8 mouse cellular contexts compared by ENCODE assay signal in the genomic region with DNA sequence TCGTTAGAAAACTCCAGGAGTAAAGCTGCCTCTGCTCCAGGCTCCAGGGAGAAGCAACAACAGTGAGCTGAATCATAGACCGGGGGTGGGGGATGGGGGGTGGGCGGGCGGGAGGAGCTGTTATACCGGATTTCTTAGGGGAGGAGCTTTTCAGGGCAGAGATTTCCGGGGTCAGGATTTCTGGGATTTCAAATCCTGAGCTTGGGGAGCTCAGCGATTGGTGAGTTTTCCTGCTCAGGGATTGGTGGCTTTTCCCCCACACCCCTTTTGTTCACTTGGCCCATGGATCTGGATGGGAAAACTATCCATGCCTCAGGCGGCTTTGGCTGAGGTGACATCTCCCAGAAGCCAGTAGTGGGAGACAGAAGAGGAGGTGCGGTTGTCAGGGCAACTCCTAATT. TPM values are rescaled to one million over a fixed set of nuclear protein-coding genes. Genes with fewer than 3 reads are reported as not detected.
DNase-seq lines count a peak whose midpoint lies in the region; ATAC-seq lines count a peak whose summit lies in the region.

No protein-coding gene starts in this region.

- intact Hi-C loops in heart, postnatal 10 days (cut with DNase I), result loop anchor here (5.0 kb wide), 1 partner anchor 272 kb away; the partner anchor contains the start of gene Thbd

- 2% methylated on average over 9 of the region's 9 CpGs for WGBS in forebrain, embryonic 12.5 days
- WGBS in liver, embryonic 13.5 days (ENCODE audit: insufficient replicate concordance), result 31% methylated on average over 9 of the region's 9 CpGs
- 4% methylated on average over 9 of the region's 9 CpGs for WGBS in neural tube, embryonic 14.5 days

- peak; percentile 47 for ATAC-seq in forebrain, embryonic 12.5 days (ENCODE audit: low FRiP score)
- ATAC-seq in liver, embryonic 13.5 days (ENCODE audit: low read depth), result no peak
- 0 out of 2 replicates have a peak, but pooled peaks have one; percentile 1 for ATAC-seq in neural tube, embryonic 14.5 days (ENCODE audit: low read depth)

- H3K4me1 ChIP-seq in forebrain, embryonic 12.5 days, result peaks cover 50% of the 10 kb centered on the region
- H3K4me1 ChIP-seq in liver, embryonic 13.5 days (replicated peaks), result peaks cover 75% of the 10 kb centered on the region
- peaks cover 19% of the 10 kb centered on the region for H3K4me1 ChIP-seq in neural tube, embryonic 14.5 days (ENCODE audit: control insufficient read depth, insufficient read depth, low read length)

- peak overlapping the region; percentile 15; the same call in 1 of the 2 replicates for H3K4me3 ChIP-seq in forebrain, embryonic 12.5 days (replicated peaks)
- peak overlapping the region; percentile 77; the same call in 1 of the 2 replicates for H3K4me3 ChIP-seq in liver, embryonic 13.5 days (replicated peaks)
- peak overlapping the region; percentile 9; the same call in 1 of the 2 replicates for H3K4me3 ChIP-seq in neural tube, embryonic 14.5 days (ENCODE audit: low read depth, low read length)

- no peaks in the 10 kb centered on the region for H3K9me3 ChIP-seq in forebrain, embryonic 12.5 days
- H3K9me3 ChIP-seq in liver, embryonic 13.5 days (replicated peaks), result no peaks in the 10 kb centered on the region
- H3K9me3 ChIP-seq in neural tube, embryonic 14.5 days (ENCODE audit: control insufficient read depth, low read length), result no peaks in the 10 kb centered on the region

- no peaks in the 10 kb centered on the region for H3K27me3 ChIP-seq in forebrain, embryonic 12.5 days
- no peaks in the 10 kb centered on the region for H3K27me3 ChIP-seq in liver, embryonic 13.5 days
- no peaks in the 10 kb centered on the region for H3K27me3 ChIP-seq in neural tube, embryonic 14.5 days (ENCODE audit: control insufficient read depth, insufficient read depth, low read length)

- peak overlapping the region; percentile 67 for H3K4me2 ChIP-seq in forebrain, embryonic 12.5 days
- peak overlapping the region; percentile 88 for H3K4me2 ChIP-seq in liver, embryonic 13.5 days
- H3K4me2 ChIP-seq in neural tube, embryonic 14.5 days (ENCODE audit: low read depth, low read length), result peak overlapping the region; percentile 95

- H3K36me3 ChIP-seq in forebrain, embryonic 12.5 days (replicated peaks), result peaks cover 37% of the 10 kb centered on the region
- H3K36me3 ChIP-seq in liver, embryonic 13.5 days, result peaks cover 44% of the 10 kb centered on the region
- peaks cover 11% of the 10 kb centered on the region for H3K36me3 ChIP-seq in neural tube, embryonic 14.5 days (ENCODE audit: control insufficient read depth, insufficient read depth, low read length)

- peak; percentile 45 to 48 for DNase-seq in cerebellum, postnatal 10 days
- DNase-seq in cerebellum, adult 11 months, result no peak
- DNase-seq in heart, postnatal 10 days, result peak; percentile 67 to 69
- peak; percentile 57 to 74 for DNase-seq in kidney, postnatal 4 days
- DNase-seq in liver, embryonic 13.5 days, result no peak
- no peak for DNase-seq in spleen, postnatal 36 days (ENCODE audit: low spot score in 2 of 2)

- H3K27ac ChIP-seq in forebrain, embryonic 12.5 days, result peak overlapping the region; percentile 93
- peak overlapping the region; percentile 87 for H3K27ac ChIP-seq in liver, embryonic 13.5 days
- H3K27ac ChIP-seq in neural tube, embryonic 14.5 days (ENCODE audit: low read depth, low read length), result peak overlapping the region; percentile 60

- H3K9ac ChIP-seq in forebrain, embryonic 12.5 days, result peak overlapping the region; percentile 40; the same call in 1 of the 2 replicates
- H3K9ac ChIP-seq in liver, embryonic 13.5 days, result peak overlapping the region; percentile 82; the same call in 1 of the 2 replicates
- 0 out of 2 replicates have a peak overlapping the region, but pooled peaks have one; percentile 25 for H3K9ac ChIP-seq in neural tube, embryonic 14.5 days (replicated peaks; ENCODE audit: low read depth, low read length)

RNA-seq across cellular contexts. Expression of gene Gzf1, which starts 1.5 kb away (rescaled TPM):
- polyA plus RNA-seq in forebrain, embryonic 12.5 days (2016; fragmentation: Nextera tagmentation; extraction: Ambion mirVana), result 22.8 and 25.7 TPM in 2 replicates
- total RNA-seq in heart, postnatal 10 days (2021), result 10 to 100 TPM; 21.5 to 22.2 TPM
- polyA plus RNA-seq in liver, embryonic 13.5 days (2015; fragmentation: Nextera tagmentation; extraction: Ambion mirVana), result 7.3 and 9.2 TPM in 2 replicates
- polyA plus RNA-seq in neural tube, embryonic 14.5 days (2014; fragmentation: Nextera tagmentation; extraction: Ambion mirVana), result 16.7 and 17.1 TPM in 2 replicates

RNA-seq across cellular contexts. Expression of gene Nxt1, which starts 6.9 kb away (rescaled TPM):
- 109 and 114 TPM in 2 replicates for polyA plus RNA-seq in forebrain, embryonic 12.5 days (2016; fragmentation: Nextera tagmentation; extraction: Ambion mirVana)
- total RNA-seq in heart, postnatal 10 days (2021), result 10 to 100 TPM in 1 of 2 experiments, 1 to 10 TPM in 1; 9.4 to 14.2 TPM
- polyA plus RNA-seq in liver, embryonic 13.5 days (2015; fragmentation: Nextera tagmentation; extraction: Ambion mirVana), result 64.2 and 70.5 TPM in 2 replicates
- 41.1 and 43.3 TPM in 2 replicates for polyA plus RNA-seq in neural tube, embryonic 14.5 days (2014; fragmentation: Nextera tagmentation; extraction: Ambion mirVana)

RNA-seq across cellular contexts. Expression of gene Napb, which starts 52.9 kb away (rescaled TPM):
- polyA plus RNA-seq in forebrain, embryonic 12.5 days (2016; fragmentation: Nextera tagmentation; extraction: Ambion mirVana), result 18.6 and 19.7 TPM in 2 replicates
- 1 to 10 TPM; 2.1 to 2.5 TPM for total RNA-seq in heart, postnatal 10 days (2021)
- polyA plus RNA-seq in liver, embryonic 13.5 days (2015; fragmentation: Nextera tagmentation; extraction: Ambion mirVana), result 0.36 and 0.39 TPM in 2 replicates
- 99.4 and 105 TPM in 2 replicates for polyA plus RNA-seq in neural tube, embryonic 14.5 days (2014; fragmentation: Nextera tagmentation; extraction: Ambion mirVana)

Comparison
In these comparisons a context has a peak if more than half of its experiments do, and no peak if none do; other contexts are left out.
1. DNase-seq: peak in cerebellum, postnatal 10 days (2 of 2), heart, postnatal 10 days (2 of 2) and kidney, postnatal 4 days (2 of 2); none in cerebellum, adult 11 months (single experiment), liver, embryonic 13.5 days (single experiment) and spleen, postnatal 36 days (0 of 2).
2. H3K4me3 ChIP-seq: peak in every context shown above with its lines; median percentile 77 in liver, embryonic 13.5 days; 15 in forebrain, embryonic 12.5 days; 9 in neural tube, embryonic 14.5 days.
3. H3K9ac ChIP-seq: peak in every context shown above with its lines; median percentile 82 in liver, embryonic 13.5 days; 40 in forebrain, embryonic 12.5 days; 25 in neural tube, embryonic 14.5 days.
4. RNA of gene Napb, which starts 52.9 kb away (polyA plus RNA-seq): 99.4 to 105 TPM in neural tube, embryonic 14.5 days and 18.6 to 19.7 TPM in forebrain, embryonic 12.5 days; 0.36 to 0.39 TPM in liver, embryonic 13.5 days; every median in the first group is over 10 times any median in the second.
5. Peak in every context shown above with its lines, with median percentiles within 50 percentile points of each other: H3K27ac ChIP-seq and H3K4me2 ChIP-seq.